Comparison of ENCODE assay signal across 11 mouse cellular contexts in genomic region chr9:90255844-90256405, GRCm38 (mm10). TPM values are rescaled to one million over a fixed set of nuclear protein-coding genes. Genes with fewer than 3 reads are reported as not detected.
DNase-seq lines count a peak whose midpoint lies in the region; ATAC-seq and TF ChIP-seq lines count a peak whose summit lies in the region.
"Had no signal": no experiment of that assay in that cellular context is flagged by ENCODE, and none has a peak within 500 bp of the region (broad histone marks: within the 10 kb centered on the region; RNA-seq: fewer than 3 reads in every experiment).

No protein-coding gene starts in this region.

- no peak for TF ChIP-seq POLR2A in embryonic fibroblast, embryonic 13.5 days (IDR thresholded peaks at IDR 0.05; ENCODE audit: low read depth, low read length)

- peak overlapping the region; percentile 10; the same call in 1 of the 2 replicates for H3K9ac ChIP-seq in liver, embryonic 11.5 days (ENCODE audit: low read depth, low read length)
- no peak overlapping the region for H3K9ac ChIP-seq in liver, embryonic 15.5 days
- H3K9ac ChIP-seq in intestine, embryonic 16.5 days (ENCODE audit: low read depth, low read length) = no peak overlapping the region

- POLR2A ChIA-PET in Patski (lab: Charles Lee) = no interaction called here

- no peaks in the 10 kb centered on the region for H3K36me3 ChIP-seq in liver, embryonic 11.5 days (ENCODE audit: control insufficient read depth, insufficient read depth, low read length)
- H3K36me3 ChIP-seq in liver, embryonic 15.5 days (replicated peaks) = peaks cover 21% of the 10 kb centered on the region
- no peaks in the 10 kb centered on the region for H3K36me3 ChIP-seq in limb, embryonic 10.5 days
- no peaks in the 10 kb centered on the region for H3K36me3 ChIP-seq in intestine, embryonic 16.5 days (ENCODE audit: control insufficient read depth, insufficient read depth, low read length)

- in situ Hi-C loops in Patski (cut with MboI; ENCODE audit: low pct_unique_long_range_greater_than_20kb) = no loop called here

- no peak overlapping the region for H3K4me3 ChIP-seq in liver, embryonic 11.5 days (ENCODE audit: low read depth, low read length)
- H3K4me3 ChIP-seq in embryonic fibroblast, embryonic 13.5 days (ENCODE audit: insufficient read depth, low read length) = no peak overlapping the region
- no peak overlapping the region for H3K4me3 ChIP-seq in liver, embryonic 15.5 days (replicated peaks)
- H3K4me3 ChIP-seq in limb, embryonic 10.5 days = no peak overlapping the region
- H3K4me3 ChIP-seq in intestine, embryonic 16.5 days (ENCODE audit: low read length) = no peak overlapping the region

- no peak for ATAC-seq in liver, embryonic 11.5 days (replicated peaks; ENCODE audit: low FRiP score)
- peak; percentile 63 for ATAC-seq in Patski
- no peak for ATAC-seq in liver, embryonic 15.5 days (ENCODE audit: insufficient read depth)
- no peak for ATAC-seq in intestine, embryonic 16.5 days

- H3K4me2 ChIP-seq in liver, embryonic 11.5 days = no peak overlapping the region
- H3K4me2 ChIP-seq in liver, embryonic 15.5 days = no peak overlapping the region
- no peak overlapping the region for H3K4me2 ChIP-seq in intestine, embryonic 16.5 days (ENCODE audit: low read depth, low read length)

- H3K4me1 ChIP-seq in liver, embryonic 11.5 days (replicated peaks; ENCODE audit: control insufficient read depth, insufficient read depth, low read length) = peaks cover 68% of the 10 kb centered on the region
- peaks cover 7% of the 10 kb centered on the region for H3K4me1 ChIP-seq in embryonic fibroblast, embryonic 13.5 days (ENCODE audit: control insufficient read depth, insufficient read depth, low read length)
- peaks cover 86% of the 10 kb centered on the region for H3K4me1 ChIP-seq in liver, embryonic 15.5 days (replicated peaks)
- H3K4me1 ChIP-seq in limb, embryonic 10.5 days = peaks cover 13% of the 10 kb centered on the region
- H3K4me1 ChIP-seq in intestine, embryonic 16.5 days (ENCODE audit: control insufficient read depth, insufficient read depth, low read length) = peaks cover 37% of the 10 kb centered on the region

- no peak for TF ChIP-seq CTCF in Patski (IDR thresholded peaks at IDR 0.05)
- TF ChIP-seq CTCF in embryonic fibroblast, embryonic 13.5 days (IDR thresholded peaks at IDR 0.05; ENCODE audit: borderline replicate concordance, insufficient read depth, low read length) = no peak

- DNase-seq in liver, embryonic 11.5 days (ENCODE audit: low spot score) = no peak
- DNase-seq in liver = no peak
- no peak for DNase-seq in Patski (ENCODE audit: low read depth, low spot score)
- DNase-seq in limb, embryonic 10.5 days (ENCODE audit: low spot score) = no peak
- DNase-seq in urinary bladder, postnatal 25 days (ENCODE audit: low spot score) = no peak
- DNase-seq: embryo, embryonic 11 days; kidney, postnatal 14 days; right cerebral cortex, postnatal 14 days had no signal

- no peaks in the 10 kb centered on the region for H3K27me3 ChIP-seq in liver, embryonic 11.5 days (replicated peaks; ENCODE audit: control insufficient read depth, insufficient read depth, low read length)
- no peaks in the 10 kb centered on the region for H3K27me3 ChIP-seq in Patski
- H3K27me3 ChIP-seq in liver, embryonic 15.5 days = no peaks in the 10 kb centered on the region
- no peaks in the 10 kb centered on the region for H3K27me3 ChIP-seq in limb, embryonic 10.5 days (ENCODE audit: low read depth, poor library complexity, severe bottlenecking)
- H3K27me3 ChIP-seq in intestine, embryonic 16.5 days (replicated peaks; ENCODE audit: control insufficient read depth, insufficient read depth, low read length) = no peaks in the 10 kb centered on the region

- WGBS in liver, embryonic 11.5 days = 44% methylated on average over 6 of the region's 6 CpGs
- 40% methylated on average over 6 of the region's 6 CpGs for WGBS in liver, embryonic 15.5 days (ENCODE audit: insufficient replicate concordance)
- 73% methylated on average over 6 of the region's 6 CpGs for WGBS in limb, embryonic 10.5 days
- WGBS in intestine, embryonic 16.5 days = 51% methylated on average over 6 of the region's 6 CpGs

- H3K9me3 ChIP-seq in liver, embryonic 11.5 days (ENCODE audit: control insufficient read depth, low read length) = no peaks in the 10 kb centered on the region
- no peaks in the 10 kb centered on the region for H3K9me3 ChIP-seq in liver, embryonic 15.5 days (replicated peaks)
- H3K9me3 ChIP-seq in limb, embryonic 10.5 days (replicated peaks) = no peaks in the 10 kb centered on the region
- H3K9me3 ChIP-seq in intestine, embryonic 16.5 days (ENCODE audit: control insufficient read depth, low read length) = no peaks in the 10 kb centered on the region

- CTCF ChIA-PET in Patski (lab: Charles Lee) = no interaction called here

- peak overlapping the region; percentile 61; the same call in 1 of the 2 replicates for H3K27ac ChIP-seq in liver, embryonic 11.5 days (ENCODE audit: low read depth, low read length)
- H3K27ac ChIP-seq in embryonic fibroblast, embryonic 13.5 days (ENCODE audit: insufficient read depth, low read length) = peak overlapping the region; percentile 89
- peak overlapping the region; percentile 85 for H3K27ac ChIP-seq in liver, embryonic 15.5 days (replicated peaks)
- H3K27ac ChIP-seq in limb, embryonic 10.5 days = no peak overlapping the region
- H3K27ac ChIP-seq in intestine, embryonic 16.5 days (ENCODE audit: low read length) = no peak overlapping the region

RNA-seq across cellular contexts. Expression of gene Tbc1d2b, which starts 14.7 kb away (rescaled TPM):
- polyA plus RNA-seq in liver, embryonic 11.5 days (2014; fragmentation: Nextera tagmentation; extraction: Ambion mirVana) = 13.2 and 14.2 TPM in 2 replicates
- 11.8 TPM for polyA plus RNA-seq in Patski (2021)
- 42.4 and 45.5 TPM in 2 replicates for polyA plus RNA-seq in embryonic fibroblast, embryonic 13.5 days (2011; ENCODE audit: insufficient read length, low read depth, missing spikeins)
- 7.7 and 9.1 TPM in 2 replicates for polyA plus RNA-seq in liver, embryonic 15.5 days (2015; fragmentation: Nextera tagmentation; extraction: Ambion mirVana)
- polyA plus RNA-seq in limb, embryonic 10.5 days (2016; fragmentation: Nextera tagmentation; extraction: Ambion mirVana) = 7.1 and 8.5 TPM in 2 replicates
- 9.3 and 11.0 TPM in 2 replicates for polyA plus RNA-seq in intestine, embryonic 16.5 days (2015; fragmentation: Nextera tagmentation; extraction: Ambion mirVana)

Comparison
In these comparisons a context has a peak if more than half of its experiments do, and no peak if none do; other contexts are left out.
1. H3K27ac ChIP-seq: peak in liver, embryonic 11.5 days (single experiment), embryonic fibroblast, embryonic 13.5 days (single experiment) and liver, embryonic 15.5 days (single experiment); none in limb, embryonic 10.5 days (single experiment) and intestine, embryonic 16.5 days (single experiment).